Mouse (Mus musculus) embryo, embryonic 10.5 days (tissue): ENCODE results near the gene Snx22.
A peak's percentile ranks its signal among the peaks of the same experiment; 100 is the strongest.

ENCODE experiments used
- DNase-seq: peaks from one replicate; pipeline ENCODE4 v3.0.0-alpha.2; 2015; ENCODE audit warnings: low spot score

The Snx22 gene

DNA sequence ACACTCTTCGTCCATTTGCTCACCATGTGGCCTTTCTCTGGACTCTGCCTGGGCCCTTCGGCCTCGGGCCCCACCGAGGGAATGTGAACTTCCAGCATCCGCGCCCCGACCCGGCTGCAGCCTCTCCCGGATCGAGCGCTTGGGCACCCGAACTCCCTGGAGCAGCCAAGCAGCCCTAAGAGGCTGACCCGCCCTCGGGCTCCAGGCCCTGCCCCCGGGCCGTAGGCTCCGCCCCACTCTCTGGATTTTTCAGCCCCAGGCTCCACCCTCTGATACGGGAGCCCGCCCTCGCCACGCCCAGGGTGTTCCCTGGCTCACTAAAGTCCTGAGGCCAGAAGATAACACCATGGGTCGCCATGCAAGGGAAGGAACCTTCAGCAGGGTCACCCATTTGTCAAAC, at the start of gene Snx22:
TSS of gene Snx22 (minus strand) at position 137 of the 400 bp plus-strand sequence.
- peak; percentile 90 for DNase-seq

DNA sequence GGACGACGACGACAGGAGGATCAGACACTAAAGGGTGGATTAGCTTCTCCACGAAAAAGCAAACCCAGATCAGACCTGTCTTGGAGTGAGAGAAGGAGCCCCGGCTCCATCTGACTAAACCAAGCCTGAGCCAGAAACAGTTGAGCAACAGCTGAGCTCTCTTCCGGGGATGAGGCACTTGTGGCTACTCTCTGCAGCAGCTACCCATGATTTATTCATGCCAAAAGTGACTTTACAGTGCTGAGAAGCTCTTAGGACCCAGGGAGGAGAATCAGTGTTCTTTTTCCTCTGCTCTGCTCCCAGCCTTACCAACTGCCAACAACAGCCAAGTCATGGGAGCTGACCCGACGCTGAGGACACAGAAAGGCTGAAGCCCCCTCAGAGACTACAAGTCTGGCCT, 47.4 kb upstream of the Snx22 start:
- DNase-seq, result no peak

DNA sequence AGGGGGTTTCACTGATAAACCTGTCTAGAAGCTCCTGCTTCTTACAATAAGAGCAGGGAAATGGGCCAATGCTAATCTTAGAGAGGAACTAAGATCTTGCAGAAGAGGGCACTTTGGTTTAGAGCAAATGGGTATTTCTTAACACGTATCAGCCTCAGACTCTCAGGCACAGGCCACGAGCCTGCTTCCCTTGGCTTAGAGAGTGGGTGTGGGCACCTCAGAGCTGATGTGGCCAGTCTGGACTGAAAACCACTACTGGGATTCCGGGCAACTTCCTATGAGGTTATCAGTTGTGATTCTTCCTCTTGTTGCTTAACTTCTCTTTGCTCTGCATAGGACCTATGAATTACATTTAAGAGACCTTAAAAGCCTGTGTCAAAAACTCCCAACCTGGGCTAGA, 44.8 kb upstream of the Snx22 start:
- DNase-seq, result no peak

DNA sequence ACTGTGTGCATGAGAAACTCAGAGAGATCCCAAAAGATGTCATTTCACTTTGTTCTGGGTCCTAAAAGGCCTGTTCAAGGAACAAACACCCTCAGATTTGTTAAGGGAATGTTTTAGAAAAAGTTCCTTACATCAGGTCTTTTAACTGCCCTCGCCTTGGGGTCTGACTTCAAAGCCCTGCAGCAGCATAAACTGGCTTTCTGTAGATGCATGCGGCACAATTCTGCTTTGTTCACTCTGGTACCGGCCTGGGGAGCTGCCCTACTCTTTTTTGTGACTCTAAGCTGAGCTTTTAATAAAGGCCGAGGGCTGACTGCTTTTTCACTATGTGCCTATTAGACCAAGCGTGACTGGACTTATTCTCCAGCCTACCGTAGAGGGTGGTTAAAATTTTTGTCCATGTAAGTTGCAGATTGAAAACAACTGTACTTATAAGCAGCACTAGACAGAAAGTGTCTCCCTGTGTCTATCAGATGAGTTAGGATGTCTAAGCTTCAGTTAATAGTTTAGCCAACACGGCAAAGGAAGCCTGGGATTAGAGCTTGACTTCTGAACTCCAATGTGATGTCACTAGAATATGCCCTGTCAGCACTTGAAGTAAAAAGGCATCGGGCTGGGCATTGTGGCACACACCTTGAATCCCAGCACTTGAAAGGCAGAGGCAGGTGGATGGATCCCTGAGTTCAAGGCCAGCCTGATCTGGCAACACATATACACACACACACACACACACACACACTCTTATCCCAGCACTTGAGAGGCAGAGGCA, 41.3 kb upstream of the Snx22 start:
- DNase-seq, result peak; percentile 41

DNA sequence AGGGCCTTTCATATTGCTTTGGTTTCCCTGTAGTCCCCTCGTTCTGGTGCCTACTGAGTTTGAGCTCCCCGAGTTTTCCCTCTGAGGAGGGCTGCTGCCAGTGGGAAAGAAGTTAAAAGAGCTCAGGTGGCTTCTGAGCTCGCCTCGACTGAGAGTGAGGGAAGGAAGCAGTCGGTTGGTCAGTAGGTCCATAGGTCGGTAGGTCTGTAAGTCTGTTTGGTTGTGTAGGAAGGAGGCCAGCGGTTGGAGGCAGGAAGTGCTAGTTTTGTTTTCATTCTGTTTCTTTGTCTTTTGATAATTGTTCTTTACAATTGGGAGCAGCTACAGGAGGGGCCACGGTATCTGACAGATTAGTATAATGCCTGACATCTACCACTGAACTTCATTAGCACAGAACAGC, 40.6 kb upstream of the Snx22 start:
- no peak for DNase-seq

DNA sequence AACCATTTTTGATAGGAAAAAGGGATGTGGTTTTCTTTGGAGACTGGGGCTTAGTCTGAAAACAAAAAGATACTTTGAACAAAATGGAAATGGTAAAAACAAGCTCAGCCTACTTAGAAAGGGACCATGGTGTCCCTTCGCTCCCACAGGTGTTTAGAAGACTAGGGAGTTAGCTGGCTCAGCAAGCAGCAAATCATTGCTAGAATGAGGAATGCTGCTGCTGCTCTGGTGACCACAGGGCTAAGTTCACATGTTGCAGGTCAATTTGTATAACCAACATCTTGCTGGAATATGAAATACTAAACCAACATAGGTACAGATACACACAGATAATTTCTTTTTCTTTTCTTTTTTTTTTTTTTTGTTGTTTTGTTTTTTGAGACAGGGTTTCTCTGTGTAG, 40.1 kb upstream of the Snx22 start:
- no peak for DNase-seq

DNA sequence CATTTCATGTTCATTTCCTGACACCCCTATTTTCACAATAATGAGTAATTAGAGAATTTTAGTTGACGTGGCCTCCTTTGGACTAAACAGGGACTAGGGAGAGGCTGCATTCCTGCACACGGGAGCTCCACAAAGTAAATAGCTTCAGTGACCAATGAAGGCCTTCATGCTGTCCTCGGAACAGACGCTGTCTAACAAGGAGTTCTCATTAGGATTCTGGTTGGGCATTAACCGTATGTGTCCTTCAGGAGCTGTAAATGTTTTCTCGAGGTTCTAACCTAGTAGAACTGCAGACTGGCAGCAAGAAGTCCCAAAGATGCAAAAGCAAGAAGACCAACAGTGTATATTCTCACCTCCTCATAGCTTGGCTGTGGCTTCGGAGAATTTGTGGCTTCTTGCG, 35.6 kb upstream of the Snx22 start:
- no peak for DNase-seq

DNA sequence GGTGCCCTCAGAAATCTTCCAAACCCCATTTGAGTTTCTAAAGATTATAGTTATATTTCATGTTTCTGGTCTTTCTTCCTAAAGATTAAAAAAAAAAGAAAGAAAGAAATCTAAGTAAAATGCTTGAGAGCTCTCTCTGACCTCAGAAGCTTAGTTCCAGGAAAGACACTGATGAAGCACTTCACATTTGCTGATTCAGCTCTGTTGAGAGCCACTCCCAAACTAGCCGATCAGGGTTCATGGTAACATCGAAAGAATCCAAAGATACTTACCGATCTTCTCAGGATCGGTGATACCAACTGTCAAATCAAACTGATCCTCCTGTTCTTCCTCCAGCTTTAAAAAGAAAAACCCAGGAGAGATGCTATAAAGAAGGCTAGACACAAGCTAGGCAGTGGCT, 35.1 kb upstream of the Snx22 start:
- no peak for DNase-seq

DNA sequence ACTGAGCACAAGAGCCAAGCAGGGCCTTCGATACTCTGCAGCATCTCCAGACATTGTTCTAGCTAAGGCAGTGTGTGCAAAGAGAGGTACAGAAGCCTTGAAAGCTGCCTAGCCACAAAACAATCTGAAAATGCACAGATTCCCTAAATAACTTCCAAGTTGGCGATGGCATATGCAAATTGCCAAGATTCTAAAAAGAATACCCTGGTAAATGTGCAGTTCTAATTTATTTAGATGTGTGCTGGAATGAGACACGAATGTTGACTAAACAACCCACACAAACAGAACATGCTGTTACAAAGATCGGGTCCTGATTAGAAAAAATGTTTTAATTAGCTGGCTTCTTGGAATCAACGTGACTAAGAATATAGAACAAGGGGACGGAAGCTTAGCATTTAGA, 33.1 kb upstream of the Snx22 start:
- no peak for DNase-seq

DNA sequence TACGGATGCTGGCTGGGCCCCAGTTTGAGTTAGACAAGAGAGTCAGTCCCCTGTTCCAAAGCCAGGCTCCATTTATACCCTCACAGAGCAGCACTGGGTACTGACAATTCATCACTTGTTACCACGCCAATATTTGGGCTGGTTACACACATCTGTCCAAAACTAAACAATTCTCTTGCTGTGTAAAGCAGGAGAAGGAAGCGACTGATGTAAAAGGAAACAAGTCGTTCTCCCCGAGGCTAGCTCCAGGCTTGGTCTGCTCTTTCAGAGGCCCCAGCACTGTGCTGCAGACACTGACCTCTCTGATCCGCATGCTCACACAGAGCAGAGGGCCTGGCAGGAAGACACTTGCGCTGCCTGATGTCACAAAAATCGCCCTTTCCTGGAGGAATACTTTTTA, 32.1 kb upstream of the Snx22 start:
- DNase-seq, result no peak

DNA sequence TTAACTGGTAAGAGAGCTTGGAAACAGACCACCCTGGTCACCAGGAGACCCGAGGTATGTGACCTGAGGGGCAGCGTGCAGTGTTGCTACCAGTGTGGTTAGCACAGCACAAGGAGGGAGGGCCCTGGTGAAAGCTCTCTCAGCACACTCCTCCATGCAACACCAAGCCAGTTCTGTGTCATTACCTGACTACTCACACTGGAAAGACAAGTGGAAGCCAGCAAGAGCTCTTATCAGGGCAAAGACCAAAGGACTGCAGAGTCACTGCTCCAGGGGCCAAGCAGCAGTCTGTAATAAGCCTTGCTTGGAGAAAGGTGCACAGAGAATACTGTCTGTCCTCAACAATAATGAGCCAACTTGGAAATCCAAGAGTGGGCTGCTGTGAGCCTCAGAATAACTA, 23.1 kb upstream of the Snx22 start:
- no peak for DNase-seq

DNA sequence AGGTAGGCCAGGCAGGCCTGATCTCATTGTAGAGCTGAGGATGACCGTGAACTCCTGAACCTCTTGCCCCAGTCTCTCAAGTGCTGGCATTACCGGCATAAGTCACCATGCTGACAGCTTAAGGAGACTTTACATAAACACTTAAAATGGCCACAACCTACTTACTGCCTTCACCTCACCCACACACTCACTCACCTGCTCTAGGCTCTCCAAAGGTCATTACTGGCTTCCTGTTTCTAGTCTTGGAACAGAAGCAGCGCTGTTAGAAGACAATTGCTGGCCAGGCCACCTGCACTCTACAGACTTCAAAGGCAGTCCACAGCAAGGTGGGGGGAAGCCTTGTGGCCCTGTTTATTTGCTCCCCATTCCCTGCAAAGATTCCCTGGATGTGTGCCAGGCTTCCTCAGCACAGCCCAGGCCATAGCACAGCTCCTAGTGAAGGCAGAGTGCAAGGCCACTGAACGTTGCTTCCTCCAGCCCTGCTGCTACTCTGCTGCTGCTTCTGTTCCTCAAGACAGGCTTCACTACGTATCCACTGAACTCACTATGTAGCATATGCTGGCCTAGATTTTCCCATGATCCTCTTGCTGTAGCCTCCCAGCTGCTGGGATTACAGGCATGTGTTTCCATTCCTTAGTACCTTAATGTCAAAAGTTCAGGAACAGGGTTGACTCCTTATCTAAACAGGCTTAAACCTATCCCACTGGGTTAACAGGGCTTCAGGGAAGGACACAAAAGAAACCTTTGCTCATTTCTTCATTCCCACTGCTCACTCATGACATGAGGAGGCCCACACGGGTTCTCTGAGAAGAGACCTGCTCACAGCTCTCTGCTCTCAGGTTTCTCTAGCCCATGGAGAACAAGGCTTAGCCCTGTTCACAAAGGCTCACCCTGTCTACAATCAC, 22.1 kb upstream of the Snx22 start:
- DNase-seq, result no peak

DNA sequence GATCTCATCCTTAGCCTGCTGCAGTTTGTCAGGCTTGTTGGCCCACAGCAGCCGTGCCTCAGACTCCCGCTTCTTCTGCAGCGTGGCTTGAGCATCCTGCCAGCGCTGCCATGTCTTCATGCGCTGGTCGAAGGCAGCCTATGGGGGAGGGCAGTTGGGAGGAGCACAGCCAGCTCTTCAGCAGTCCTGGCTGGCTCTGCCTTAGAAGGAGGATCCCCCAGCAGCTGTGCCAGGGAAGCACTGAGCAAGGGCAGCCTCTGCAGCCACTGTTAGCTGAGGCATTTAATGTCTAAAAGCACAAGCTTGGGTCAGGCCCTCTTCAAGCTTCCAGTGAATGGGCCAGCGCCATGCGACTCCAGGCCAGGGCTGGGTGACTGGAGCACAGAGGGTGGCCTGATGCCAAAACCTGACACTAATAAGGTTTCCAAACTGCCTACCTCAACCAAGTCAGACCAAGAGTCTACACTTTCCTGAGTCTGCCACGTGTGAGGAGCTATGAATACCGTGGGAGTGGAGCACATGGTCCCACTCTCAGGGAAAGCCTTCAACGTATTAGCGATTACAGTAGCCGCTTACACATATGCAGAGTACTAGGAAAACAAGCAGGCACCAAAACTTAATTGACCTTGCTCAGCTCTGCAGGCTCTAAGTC, 21.2 kb upstream of the Snx22 start:
- no peak for DNase-seq

DNA sequence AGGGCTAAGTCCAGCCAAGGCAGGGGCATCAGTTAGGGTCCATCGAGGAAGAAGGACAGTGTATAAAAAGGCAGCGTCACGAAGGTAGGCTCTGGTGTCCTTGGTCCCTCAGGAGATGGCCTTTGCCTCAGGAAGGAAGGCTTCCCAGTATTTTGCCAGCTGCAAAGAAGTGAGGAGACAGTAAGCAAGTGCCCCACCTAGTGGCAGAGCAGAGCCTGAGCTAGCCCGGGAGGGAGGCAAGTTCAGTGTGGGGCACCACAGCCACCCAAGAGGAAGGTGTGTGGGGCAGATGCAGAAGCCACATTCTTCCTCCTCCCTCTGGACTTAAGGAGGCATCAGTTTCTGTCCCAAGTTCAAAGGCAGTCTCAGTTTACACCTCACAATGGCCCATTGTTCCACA, 18.9 kb upstream of the Snx22 start:
- DNase-seq, result peak; percentile 75

DNA sequence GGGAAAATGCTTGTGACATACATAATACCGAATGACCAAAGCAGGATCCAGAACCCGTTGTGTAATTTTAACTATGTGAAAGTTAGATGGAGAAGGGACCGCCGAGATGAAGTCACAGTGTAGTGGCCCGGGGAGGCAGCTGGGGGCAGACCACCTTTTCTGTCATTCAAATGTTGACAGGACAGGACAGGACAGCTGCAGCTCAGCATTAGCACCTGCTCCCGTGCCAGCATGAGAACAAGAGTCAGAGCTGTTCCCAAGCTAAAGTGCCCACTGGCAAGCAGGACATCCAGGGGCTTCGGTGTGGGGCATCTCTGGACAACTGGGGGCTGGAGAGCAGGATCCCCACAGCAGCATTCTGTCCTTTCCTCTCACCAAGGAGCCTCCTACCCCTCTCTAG, 17.5 kb upstream of the Snx22 start:
- no peak for DNase-seq

DNA sequence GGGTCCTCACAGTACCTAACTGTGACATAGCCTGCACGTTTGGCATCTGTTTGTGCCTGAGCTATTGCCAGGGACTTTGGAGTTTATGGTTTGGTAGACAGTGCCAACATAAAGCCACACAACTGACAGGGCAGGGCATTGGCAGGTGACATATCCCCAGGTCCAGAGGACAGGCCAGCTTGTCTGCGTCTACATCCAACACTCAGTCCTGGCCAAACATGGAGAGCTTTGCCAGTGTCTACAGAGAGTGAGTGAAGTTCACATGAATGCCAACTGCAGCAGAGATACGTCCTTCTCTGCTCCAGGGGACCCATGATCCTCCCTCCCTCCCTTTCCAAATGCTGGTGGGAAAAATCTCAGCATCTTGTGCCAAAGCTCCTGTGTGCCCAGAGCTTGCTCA, 14.7 kb upstream of the Snx22 start:
- DNase-seq, result no peak

DNA sequence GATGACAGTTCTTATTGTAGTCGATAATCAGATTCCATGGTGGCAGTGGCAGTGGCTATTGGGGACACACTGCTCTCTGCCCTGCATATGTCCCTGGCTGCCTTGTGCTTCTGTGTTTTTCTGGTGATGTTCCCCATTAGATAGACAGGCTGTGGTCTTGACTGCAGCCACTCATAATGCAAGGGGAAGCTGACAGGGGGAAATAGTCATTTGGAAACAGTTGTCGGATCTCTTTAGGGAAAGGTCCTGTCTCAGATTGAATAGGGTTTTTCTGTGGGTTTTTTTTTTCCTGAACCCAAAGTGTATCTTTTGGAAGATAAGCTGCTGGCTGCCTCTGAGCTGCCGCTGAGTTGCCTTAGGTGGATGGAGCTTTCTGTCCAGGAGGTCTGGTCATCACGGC, 12.5 kb upstream of the Snx22 start:
- no peak for DNase-seq

DNA sequence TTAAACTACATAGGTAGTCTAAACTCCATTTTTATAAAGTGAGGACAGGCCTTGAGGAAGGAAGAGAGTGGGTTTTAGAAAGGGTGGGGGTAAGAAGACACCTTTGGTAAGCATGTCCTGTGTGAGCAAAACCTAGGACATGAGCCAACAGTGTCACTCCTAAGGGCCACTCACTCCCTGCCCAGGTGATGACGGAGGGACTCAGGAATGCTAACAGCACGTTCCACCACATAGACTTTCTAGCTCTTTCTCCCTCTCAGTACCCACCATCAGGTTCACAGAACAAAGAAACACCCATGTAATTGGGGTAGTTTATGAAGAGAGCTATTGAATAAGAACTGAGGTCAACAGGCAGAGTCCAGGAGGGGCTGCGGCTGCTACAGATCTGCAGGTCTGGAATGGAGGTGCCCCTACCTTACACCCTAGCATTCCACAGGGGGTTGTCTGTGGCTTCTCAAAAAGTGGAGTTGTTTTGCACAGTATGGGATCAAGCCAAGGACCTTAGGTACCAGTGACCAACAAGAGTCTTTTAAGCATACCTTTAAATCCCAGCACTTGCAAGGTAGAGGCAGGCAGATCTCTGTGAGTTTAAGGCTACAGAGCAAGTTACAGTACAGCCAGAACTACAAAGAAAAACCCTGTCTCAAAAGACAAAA, 11.4 kb upstream of the Snx22 start:
- DNase-seq, result no peak

DNA sequence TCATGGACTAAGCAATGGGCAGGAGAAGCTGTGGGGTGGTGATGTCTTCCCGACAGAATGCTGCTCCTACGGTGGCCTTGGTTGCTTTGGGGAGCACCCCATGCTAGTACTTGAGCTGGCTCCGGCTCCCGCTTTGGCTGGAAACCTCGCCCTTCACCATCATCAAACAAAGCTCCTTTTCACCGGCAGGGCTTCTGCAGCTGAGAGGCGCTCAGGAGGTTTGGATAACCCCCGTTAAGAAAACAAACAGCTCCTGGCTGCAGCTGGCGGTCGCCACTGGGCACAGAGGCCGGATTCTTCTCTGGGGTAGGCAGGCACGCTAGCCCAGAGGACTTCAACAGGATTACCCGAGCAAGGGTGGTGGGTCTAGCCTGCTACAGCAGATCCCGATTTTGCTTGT, 9.0 kb upstream of the Snx22 start:
- peak; percentile 67 for DNase-seq

DNA sequence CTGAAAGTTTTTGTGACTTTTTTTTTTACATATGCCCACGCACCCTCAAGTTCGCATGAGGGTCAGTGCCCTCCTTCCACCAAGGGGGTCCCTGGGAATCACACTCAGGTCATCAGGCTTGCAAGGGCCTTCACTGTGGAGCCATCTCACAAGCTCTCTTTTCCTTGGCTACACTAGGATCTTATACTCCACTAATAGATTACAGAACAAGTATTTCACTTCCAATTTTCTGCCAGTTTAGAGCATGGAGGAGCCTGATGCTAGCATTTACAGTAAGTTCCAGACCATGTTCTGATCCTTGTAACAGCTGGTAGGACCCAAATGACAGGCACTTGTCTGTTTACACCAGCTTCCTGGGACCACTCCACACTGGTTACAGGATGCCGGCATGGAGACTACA, 8.6 kb upstream of the Snx22 start:
- no peak for DNase-seq

DNA sequence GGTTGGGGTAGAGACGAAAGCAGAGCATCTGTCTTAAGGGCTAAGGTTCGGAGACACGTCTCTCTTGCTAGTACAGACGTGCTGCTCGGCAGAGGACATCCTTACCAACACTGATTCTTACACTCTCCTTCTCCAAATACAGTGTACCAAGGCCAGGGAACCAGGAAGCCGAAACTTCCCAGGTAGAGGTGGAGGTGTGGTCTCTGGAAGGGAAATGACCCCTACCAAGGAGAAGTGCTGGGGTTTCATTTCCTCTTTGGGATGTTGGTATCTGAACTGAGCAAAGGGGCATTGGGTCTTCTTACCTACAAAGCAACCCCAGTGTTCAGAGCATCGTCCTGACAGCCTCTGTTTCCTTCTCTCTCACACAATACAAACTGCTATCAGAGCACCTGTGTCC, 3.2 kb upstream of the Snx22 start:
- no peak for DNase-seq

DNA sequence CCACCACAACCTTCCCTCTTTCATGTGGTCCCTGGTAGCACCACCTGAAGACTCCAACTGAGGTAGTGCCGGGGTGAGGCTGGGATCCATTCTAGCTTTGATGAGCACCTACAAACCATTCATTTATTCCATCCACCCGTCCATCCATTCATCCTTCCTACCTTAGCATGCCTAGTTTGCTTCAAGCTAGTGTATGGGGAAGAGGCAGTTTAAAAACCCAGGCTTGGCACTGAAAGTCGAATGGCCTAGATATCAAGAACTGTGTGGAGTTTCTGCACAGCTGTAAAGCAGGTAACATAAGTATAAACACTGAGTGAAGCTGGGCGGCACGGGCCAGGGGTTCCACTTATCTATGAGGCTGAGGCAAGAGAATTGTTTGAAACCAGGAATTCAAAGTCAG, 632 bp upstream of the Snx22 start:
- DNase-seq, result no peak
